Mouse (Mus musculus) left cerebral cortex, postnatal 4 days (tissue): ENCODE measurements around the gene Wdr35. TPM values are rescaled to one million over a fixed set of nuclear protein-coding genes. Genes with fewer than 3 reads are reported as not detected.
"Not testable (repeated sequence)": the region's sequence is repeated elsewhere in the genome, so short reads cannot be mapped to it uniquely, and the experiment has no call there.

Source experiments
- DNase-seq: peaks from one replicate; pipeline ENCODE4 v3.0.0-alpha.2; 2022
- intact Hi-C: fragments of 180-260 bp; cut with DNase I; formaldehyde crosslinking; loops from one replicate; pipeline ENCODE4 v1.15.1; 2025
- total RNA-seq, 2 experiments: library from RNA; stranded (reverse); gene quantifications; 2 replicates each; pipeline ENCODE4 v1.2.3; 2021

The Wdr35 gene
- total RNA-seq, 2 experiments from 2014 or later: 35.1 to 39.3 TPM

- DNase-seq: peak; percentile 61
- intact Hi-C loops: loop anchor here (5.0 to 10.0 kb wide), 2 partner anchors 115 to 277 kb away; no protein-coding TSS in a partner anchor
Measured at GRCm38 (mm10) chr12:9002038-9002648, 28.5 kb downstream of the Wdr35 start.

DNA sequence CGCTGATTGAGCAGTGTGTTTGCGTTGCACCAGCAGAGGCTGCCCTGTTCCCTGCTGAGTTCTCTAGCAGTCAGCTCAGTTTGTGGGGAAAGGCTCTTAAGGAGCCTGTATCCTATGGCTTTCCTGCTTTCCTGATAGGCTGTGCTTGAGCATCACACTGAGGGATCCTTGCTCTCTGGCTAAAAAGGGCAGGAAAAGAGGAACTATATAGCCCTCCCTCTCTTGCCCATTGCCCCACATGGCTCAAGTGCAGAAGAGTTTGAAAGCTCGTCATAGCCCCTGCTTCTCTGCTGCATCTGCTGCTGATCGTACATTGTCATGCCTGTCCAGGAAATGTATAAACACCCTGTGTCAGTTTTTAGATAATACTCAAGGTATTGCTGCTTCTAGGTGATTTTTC is 33.5 kb downstream of the Wdr35 start:
- intact Hi-C loops: loop anchor here (10.0 kb wide), 1 partner anchor 282 kb away; no protein-coding TSS in a partner anchor
- no peak for DNase-seq

- DNase-seq: no peak
- intact Hi-C loops: loop anchor here (10.0 kb wide), 1 partner anchor 283 kb away; no protein-coding TSS in a partner anchor
Measured at GRCm38 (mm10) chr12:9007811-9008210, 34.1 kb downstream of the Wdr35 start.

DNA sequence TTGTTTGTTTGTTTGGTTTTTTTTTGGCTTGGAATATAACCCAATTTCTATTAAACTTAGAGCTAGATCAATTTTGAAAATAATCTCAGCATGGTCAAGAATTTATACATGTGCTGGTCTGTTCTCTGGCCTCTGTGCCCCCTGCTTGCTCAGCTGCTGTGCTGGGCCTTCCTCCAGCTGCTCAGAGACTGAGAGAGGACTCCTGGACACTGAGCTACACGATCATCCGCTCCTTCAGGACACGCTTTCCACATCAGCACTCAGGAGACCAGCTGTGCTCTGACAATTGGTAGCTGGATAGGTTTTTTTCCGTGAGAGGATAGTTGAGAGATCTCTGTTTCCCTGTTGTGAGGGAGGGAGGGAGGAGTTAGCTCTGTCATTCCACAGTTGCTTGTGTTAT is 36.6 kb downstream of the Wdr35 start:
- intact Hi-C loops: no loop called here
- DNase-seq: no peak

DNA sequence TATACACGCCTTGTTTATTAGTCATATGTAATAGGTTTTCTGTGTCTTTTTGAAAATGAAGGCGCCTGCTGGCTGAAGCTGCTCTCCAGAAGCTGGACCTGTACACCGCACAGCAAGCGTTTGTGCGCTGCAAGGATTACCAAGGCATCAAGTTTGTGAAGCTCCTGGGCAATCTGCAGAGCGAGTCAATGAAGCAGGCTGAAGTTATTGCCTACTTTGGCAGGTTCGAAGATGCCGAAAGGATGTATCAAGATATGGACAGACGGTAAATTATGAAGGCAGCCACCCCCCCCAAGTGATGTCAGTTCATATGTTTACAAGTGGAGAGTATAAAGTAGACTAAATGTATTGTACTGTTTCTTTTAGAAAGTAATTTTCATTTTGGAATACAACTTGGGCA is 42.7 kb downstream of the Wdr35 start:
- no peak for DNase-seq
- intact Hi-C loops: no loop called here

- no peak for DNase-seq
- intact Hi-C loops: no loop called here
Measured at GRCm38 (mm10) chr12:9020431-9020830, 46.7 kb downstream of the Wdr35 start.

DNA sequence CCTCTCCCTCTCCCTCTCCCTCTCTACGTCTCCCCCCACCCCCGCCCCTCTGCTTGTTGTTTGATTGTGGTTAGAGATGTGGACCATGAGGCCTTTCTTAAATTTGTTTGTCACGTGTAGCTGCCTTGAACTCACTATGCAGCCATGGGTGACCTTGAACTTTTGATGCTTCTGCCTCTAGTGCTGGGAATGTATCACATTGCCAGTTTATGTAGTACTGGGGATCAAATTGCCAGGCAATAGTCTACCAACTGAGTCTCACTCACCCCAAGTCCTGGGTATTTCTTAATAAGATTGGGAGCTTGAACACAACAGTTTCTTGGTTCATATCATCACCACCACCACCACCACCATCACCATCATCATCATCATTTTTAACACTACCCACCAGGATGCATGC is 47.3 kb downstream of the Wdr35 start:
- no peak for DNase-seq
- intact Hi-C loops: no loop called here

DNA sequence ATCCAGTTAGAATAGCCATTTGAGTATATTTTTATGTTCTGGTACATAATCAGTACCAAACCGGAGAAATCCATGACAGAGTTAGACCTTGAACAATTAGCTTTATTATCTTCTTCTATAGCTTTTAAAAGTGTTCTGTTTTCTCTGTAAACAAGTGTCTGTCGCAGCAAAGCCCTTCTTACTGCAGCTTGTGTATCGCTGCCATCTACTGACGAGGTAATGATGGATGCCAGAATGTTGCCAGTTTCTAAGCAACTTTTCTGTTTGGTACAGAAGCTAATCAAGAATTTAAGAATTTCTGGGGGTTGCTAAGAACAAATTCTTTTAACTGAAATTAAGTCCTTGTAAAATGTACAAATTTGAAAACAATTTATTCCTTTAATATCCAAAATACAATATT is 49.3 kb downstream of the Wdr35 start:
- DNase-seq: no peak
- intact Hi-C loops: no loop called here

- DNase-seq: no peak
- intact Hi-C loops: no loop called here
Measured at GRCm38 (mm10) chr12:9024071-9024470, 50.4 kb downstream of the Wdr35 start.

DNA sequence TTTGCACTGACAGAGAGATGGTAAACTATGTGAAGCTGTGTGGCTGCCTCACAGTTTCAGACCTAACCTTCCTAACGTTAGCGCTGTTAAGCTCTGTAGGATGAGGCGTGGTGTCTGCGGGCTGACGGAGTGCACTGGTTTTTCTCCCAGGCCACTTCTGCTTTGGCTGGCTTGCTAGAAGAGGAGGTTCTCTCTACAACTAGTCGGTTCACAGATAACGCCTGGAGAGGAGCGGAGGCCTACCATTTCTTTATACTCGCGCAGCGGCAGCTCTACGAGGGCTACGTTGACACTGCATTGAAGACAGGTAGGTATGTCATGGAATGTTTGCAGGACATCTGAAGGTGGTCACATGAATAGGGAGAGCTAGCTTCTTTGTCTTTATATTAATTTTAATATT is 51.0 kb downstream of the Wdr35 start:
- intact Hi-C loops: no loop called here

DNA sequence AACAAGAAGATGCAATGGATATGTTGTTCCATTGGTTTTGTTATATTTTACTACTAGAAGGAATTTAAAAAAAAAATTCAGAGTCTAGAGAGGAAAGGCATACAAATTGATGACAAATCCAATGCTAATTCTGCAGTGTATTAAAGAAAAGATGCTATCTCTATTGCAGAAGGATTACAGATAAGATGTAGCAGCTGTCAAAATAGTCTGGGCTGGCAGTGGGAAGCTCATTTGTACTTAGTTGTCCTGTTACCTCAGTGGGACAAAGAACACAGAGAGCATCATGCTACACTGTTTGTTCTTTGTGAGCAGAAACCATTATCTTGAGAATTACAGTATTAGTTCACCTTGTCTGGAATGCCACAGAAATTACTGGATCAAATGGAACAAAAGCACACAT is 53.2 kb downstream of the Wdr35 start:
- intact Hi-C loops: no loop called here
- no peak for DNase-seq

More for the DNA sequence above, 51.0 kb downstream of the Wdr35 start:
- DNase-seq: no peak

- DNase-seq, intact Hi-C loops: not testable (repeated sequence)
Measured at GRCm38 (mm10) chr12:9028816-9029215, 55.1 kb downstream of the Wdr35 start.

- intact Hi-C loops: no loop called here
- DNase-seq: no peak
Measured at GRCm38 (mm10) chr12:9029506-9029887, 55.8 kb downstream of the Wdr35 start.

- DNase-seq: peak; percentile 95
- intact Hi-C loops: no loop called here
Measured at GRCm38 (mm10) chr12:9029888-9030723, 56.4 kb downstream of the Wdr35 start, which contains the start of gene Ttc32. TSS of gene Ttc32 (plus strand) at chr12:9029997.

GRCm38 (mm10) chr12:9031166-9031565 is 57.5 kb downstream of the Wdr35 start:
- intact Hi-C loops: no loop called here
- DNase-seq: no peak

- intact Hi-C loops: no loop called here
- DNase-seq: no peak
Measured at GRCm38 (mm10) chr12:9033140-9033539, 59.4 kb downstream of the Wdr35 start.

GRCm38 (mm10) chr12:9036409-9036808 is 62.7 kb downstream of the Wdr35 start:
- no peak for DNase-seq
- intact Hi-C loops: no loop called here

DNA sequence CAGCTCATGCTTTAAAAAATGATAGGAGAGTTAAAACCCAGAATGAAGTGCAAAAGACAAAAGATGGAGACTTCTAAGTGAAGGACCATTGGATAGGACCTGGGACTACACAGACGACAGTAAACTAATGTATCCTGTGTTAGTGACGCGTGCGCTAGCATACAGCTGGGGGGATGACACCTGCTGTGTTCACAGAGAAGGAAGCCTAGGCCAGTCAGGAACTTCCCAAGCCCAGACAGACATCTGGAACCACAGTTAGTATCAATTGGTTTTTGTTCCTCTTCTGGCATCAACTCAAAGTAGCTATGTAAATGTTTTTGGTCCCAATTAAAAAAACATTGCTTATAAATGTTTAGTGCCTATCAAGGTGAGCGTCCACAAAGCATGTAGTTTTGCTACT is 66.5 kb downstream of the Wdr35 start:
- DNase-seq: no peak
- intact Hi-C loops: no loop called here

- intact Hi-C loops: no loop called here
- DNase-seq: no peak
Measured at GRCm38 (mm10) chr12:9040686-9041085, 67.0 kb downstream of the Wdr35 start.

DNA sequence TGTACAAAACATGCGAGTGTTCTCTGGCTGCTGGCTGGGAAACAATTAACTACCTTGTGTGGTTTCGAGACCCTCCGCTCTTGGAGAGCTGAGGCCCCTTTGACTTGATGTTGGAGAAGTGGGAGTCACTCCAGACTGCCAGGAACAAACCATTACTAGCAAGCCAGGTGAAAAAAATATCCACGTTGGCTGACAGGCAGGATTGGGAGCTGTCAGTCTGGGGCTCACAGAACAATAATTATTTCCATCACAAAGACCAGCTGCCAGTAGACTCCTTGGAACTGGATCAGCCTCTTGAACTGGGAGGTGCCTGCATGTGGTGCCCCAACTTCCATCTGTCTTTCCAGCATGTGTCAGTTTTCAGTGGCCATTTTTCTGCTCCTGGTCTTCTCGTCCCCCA is 68.6 kb downstream of the Wdr35 start:
- DNase-seq: no peak
- intact Hi-C loops: no loop called here

DNA sequence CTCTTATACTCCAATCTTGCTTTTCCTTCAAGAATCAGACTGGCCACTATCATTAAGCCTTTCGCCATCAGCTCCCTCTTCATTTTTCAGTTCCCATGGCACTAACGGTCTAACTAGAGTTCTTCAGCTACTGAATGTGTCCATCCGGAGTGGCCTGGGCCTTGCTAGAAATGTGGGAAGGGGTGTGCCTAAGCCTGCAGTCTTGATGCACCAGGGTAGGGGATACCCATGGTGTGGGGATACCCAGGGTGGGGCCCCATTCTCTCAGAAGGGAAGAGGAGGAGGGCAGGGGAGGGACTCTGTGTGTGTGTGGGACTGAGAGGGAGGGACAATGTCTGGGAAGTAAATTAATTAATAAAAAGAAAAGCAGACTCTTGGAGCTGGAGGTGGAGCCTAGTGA is 69.1 kb downstream of the Wdr35 start:
- intact Hi-C loops: no loop called here
- DNase-seq: no peak

GRCm38 (mm10) chr12:9044666-9045065 is 71.0 kb downstream of the Wdr35 start:
- intact Hi-C loops: no loop called here
- no peak for DNase-seq
